Mouse (Mus musculus): Measurements from ENCODE around the gene Stmn3.

Stmn3 gene

GRCm38 (mm10) chr2:181314080-181314810 is at the start of gene Stmn3:
Gene Stmn3 (minus strand): TSS chr2:181314500.
- peak; percentile 69 for DNase-seq (ENCODE audit: low spot score)

- DNase-seq (ENCODE audit: low spot score) = no peak
Observed at GRCm38 (mm10) chr2:181363946-181364345, 49.6 kb upstream of the Stmn3 start.

- no peak for DNase-seq (ENCODE audit: low spot score)
Observed at GRCm38 (mm10) chr2:181356780-181357179, 42.5 kb upstream of the Stmn3 start.

- no peak for DNase-seq (ENCODE audit: low spot score)
Observed at GRCm38 (mm10) chr2:181342766-181343165, 28.5 kb upstream of the Stmn3 start.

GRCm38 (mm10) chr2:181340426-181340825 is 26.1 kb upstream of the Stmn3 start:
- DNase-seq (ENCODE audit: low spot score) = no peak

- DNase-seq (ENCODE audit: low spot score) = peak; percentile 82
Observed at GRCm38 (mm10) chr2:181334023-181334422, 19.7 kb upstream of the Stmn3 start.

GRCm38 (mm10) chr2:181332542-181332941 is 18.2 kb upstream of the Stmn3 start:
- DNase-seq (ENCODE audit: low spot score) = no peak

- DNase-seq (ENCODE audit: low spot score) = no peak
Observed at GRCm38 (mm10) chr2:181326098-181326497, 11.8 kb upstream of the Stmn3 start.

- no peak for DNase-seq (ENCODE audit: low spot score)
Observed at GRCm38 (mm10) chr2:181322136-181322535, 7.8 kb upstream of the Stmn3 start.

GRCm38 (mm10) chr2:181320103-181320499 is 5.8 kb upstream of the Stmn3 start:
- DNase-seq (ENCODE audit: low spot score) = no peak

- peak; percentile 78 for DNase-seq (ENCODE audit: low spot score)
Observed at GRCm38 (mm10) chr2:181319248-181320102, 5.2 kb upstream of the Stmn3 start, which contains the start of gene Rtel1. Gene Rtel1 (plus strand): TSS chr2:181319739.

GRCm38 (mm10) chr2:181313344-181314079 is 788 bp downstream of the Stmn3 start:
- no peak for DNase-seq (ENCODE audit: low spot score)

- no peak for DNase-seq (ENCODE audit: low spot score)
Observed at GRCm38 (mm10) chr2:181313006-181313343, 1.3 kb downstream of the Stmn3 start.

GRCm38 (mm10) chr2:181312435-181312834 is 1.9 kb downstream of the Stmn3 start:
- DNase-seq (ENCODE audit: low spot score) = no peak

- DNase-seq (ENCODE audit: low spot score) = peak; percentile 53
Observed at GRCm38 (mm10) chr2:181307144-181307804, 7.0 kb downstream of the Stmn3 start.

- no peak for DNase-seq (ENCODE audit: low spot score)
Observed at GRCm38 (mm10) chr2:181304944-181305343, 9.4 kb downstream of the Stmn3 start.

GRCm38 (mm10) chr2:181302041-181302440 is 12.3 kb downstream of the Stmn3 start:
- no peak for DNase-seq (ENCODE audit: low spot score)

- no peak for DNase-seq (ENCODE audit: low spot score)
Observed at GRCm38 (mm10) chr2:181290937-181291336, 23.4 kb downstream of the Stmn3 start.

- no peak for DNase-seq (ENCODE audit: low spot score)
Observed at GRCm38 (mm10) chr2:181288691-181289090, 25.6 kb downstream of the Stmn3 start.

GRCm38 (mm10) chr2:181287958-181288350 is 26.3 kb downstream of the Stmn3 start, which contains the start of gene Gmeb2:
Gene Gmeb2 (minus strand): TSS chr2:181288035.
- peak; percentile 96 for DNase-seq (ENCODE audit: low spot score)

- DNase-seq (ENCODE audit: low spot score) = peak; percentile 78
Observed at GRCm38 (mm10) chr2:181287338-181287957, 26.9 kb downstream of the Stmn3 start.

Data from layer of hippocampus, adult 11-12 months (tissue).